Mouse (Mus musculus): Measurements from ENCODE around the gene Chrng.

GRCm38 (mm10) chr1:87204465-87204864 is at the start of gene Chrng:
- TF ChIP-seq E2F4 (IDR thresholded peaks at IDR 0.05; ENCODE audit: insufficient read depth) (no peak), POLR2A (IDR thresholded peaks at IDR 0.05; ENCODE audit: insufficient read length, low read depth) (peak; percentile 18), MAX (IDR thresholded peaks at IDR 0.05; ENCODE audit: low read depth) (no peak), TCF12 (IDR thresholded peaks at IDR 0.05; ENCODE audit: insufficient read depth, poor library complexity, severe bottlenecking) (peak; percentile 39), SRF (IDR thresholded peaks at IDR 0.05; ENCODE audit: control insufficient read depth, insufficient read length, low read depth) (no peak), MYOG (IDR thresholded peaks at IDR 0.05; ENCODE audit: control insufficient read depth in 1 of 3, insufficient read depth in 1 of 3, insufficient read length in 2 of 3, low read depth in 2 of 3) (peak; percentile 13 to 96 (median 78)), MYOD1 (IDR thresholded peaks at IDR 0.05; ENCODE audit: control insufficient read depth in 1 of 3, insufficient read length in 2 of 3, low read depth in 2 of 3) (peak in 2 of 3 experiments; percentile 77 to 91), TCF3 (IDR thresholded peaks at IDR 0.05; ENCODE audit: insufficient read length, low read depth) (peak; percentile 37), USF1 (IDR thresholded peaks at IDR 0.05; ENCODE audit: low read depth) (peak; percentile 38), CEBPB (IDR thresholded peaks at IDR 0.05; ENCODE audit: insufficient read depth, poor library complexity, severe bottlenecking) (no peak)
